Mouse (Mus musculus): ENCODE data around the gene Cd180. TPM values are rescaled to one million over a fixed set of nuclear protein-coding genes. Genes with fewer than 3 reads are reported as not detected.

Cd180 gene
- polyA plus RNA-seq, 1 experiment = 258 TPM

- H3K4me1 ChIP-seq (ENCODE audit: control insufficient read depth, insufficient read depth, low read length) = peaks cover 19% of the 10 kb centered on the region
- no peak for TF ChIP-seq POLR2A (IDR thresholded peaks at IDR 0.05; ENCODE audit: borderline replicate concordance, low read depth, low read length)
- no peak for TF ChIP-seq CTCF (IDR thresholded peaks at IDR 0.05; ENCODE audit: low read depth, low read length)
- H3K27ac ChIP-seq (ENCODE audit: insufficient read depth, low read depth, low read length) = no peak overlapping the region
- no peak overlapping the region for H3K4me3 ChIP-seq (ENCODE audit: insufficient read depth, low read length)
These were observed 39.7 kb downstream of the Cd180 start for GRCm38 (mm10) chr13:102733063-102733462.

GRCm38 (mm10) chr13:102737811-102738210 is 44.5 kb downstream of the Cd180 start:
- Histone ChIP-seq H3K27ac (ENCODE audit: insufficient read depth, low read depth, low read length) (no peak overlapping the region), H3K4me1 (ENCODE audit: control insufficient read depth, insufficient read depth, low read length) (peaks cover 7% of the 10 kb centered on the region), H3K4me3 (ENCODE audit: insufficient read depth, low read length) (no peak overlapping the region)
- TF ChIP-seq CTCF (IDR thresholded peaks at IDR 0.05; ENCODE audit: low read depth, low read length) = no peak
- TF ChIP-seq POLR2A (IDR thresholded peaks at IDR 0.05; ENCODE audit: borderline replicate concordance, low read depth, low read length) = no peak

GRCm38 (mm10) chr13:102739720-102740535 is 46.6 kb downstream of the Cd180 start:
- Histone ChIP-seq H3K27ac (ENCODE audit: insufficient read depth, low read depth, low read length) (no peak overlapping the region), H3K4me3 (ENCODE audit: insufficient read depth, low read length) (no peak overlapping the region), H3K4me1 (ENCODE audit: control insufficient read depth, insufficient read depth, low read length) (no peaks in the 10 kb centered on the region)
- no peak for TF ChIP-seq POLR2A (IDR thresholded peaks at IDR 0.05; ENCODE audit: borderline replicate concordance, low read depth, low read length)
- no peak for TF ChIP-seq CTCF (IDR thresholded peaks at IDR 0.05; ENCODE audit: low read depth, low read length)

GRCm38 (mm10) chr13:102744481-102745269 is 51.3 kb downstream of the Cd180 start:
- Histone ChIP-seq H3K4me3 (ENCODE audit: insufficient read depth, low read length) (no peak overlapping the region), H3K27ac (ENCODE audit: insufficient read depth, low read depth, low read length) (peak overlapping the region; percentile 11), H3K4me1 (ENCODE audit: control insufficient read depth, insufficient read depth, low read length) (peaks cover 25% of the 10 kb centered on the region)
- no peak for TF ChIP-seq POLR2A (IDR thresholded peaks at IDR 0.05; ENCODE audit: borderline replicate concordance, low read depth, low read length)
- TF ChIP-seq CTCF (IDR thresholded peaks at IDR 0.05; ENCODE audit: low read depth, low read length) = peak; percentile 80

GRCm38 (mm10) chr13:102745270-102745600 is 51.9 kb downstream of the Cd180 start:
- peaks cover 25% of the 10 kb centered on the region for H3K4me1 ChIP-seq (ENCODE audit: control insufficient read depth, insufficient read depth, low read length)
- H3K4me3 ChIP-seq (ENCODE audit: insufficient read depth, low read length) = no peak overlapping the region
- H3K27ac ChIP-seq (ENCODE audit: insufficient read depth, low read depth, low read length) = peak overlapping the region; percentile 11
- TF ChIP-seq CTCF (IDR thresholded peaks at IDR 0.05; ENCODE audit: low read depth, low read length) (no peak), POLR2A (IDR thresholded peaks at IDR 0.05; ENCODE audit: borderline replicate concordance, low read depth, low read length) (no peak)

GRCm38 (mm10) chr13:102745626-102746342 is 52.4 kb downstream of the Cd180 start:
- Histone ChIP-seq H3K27ac (ENCODE audit: insufficient read depth, low read depth, low read length) (peak overlapping the region; percentile 60), H3K4me1 (ENCODE audit: control insufficient read depth, insufficient read depth, low read length) (peaks cover 25% of the 10 kb centered on the region), H3K4me3 (ENCODE audit: insufficient read depth, low read length) (no peak overlapping the region)
- no peak for TF ChIP-seq POLR2A (IDR thresholded peaks at IDR 0.05; ENCODE audit: borderline replicate concordance, low read depth, low read length)
- no peak for TF ChIP-seq CTCF (IDR thresholded peaks at IDR 0.05; ENCODE audit: low read depth, low read length)

GRCm38 (mm10) chr13:102746803-102747561 is 53.6 kb downstream of the Cd180 start:
- Histone ChIP-seq H3K4me1 (ENCODE audit: control insufficient read depth, insufficient read depth, low read length) (peaks cover 25% of the 10 kb centered on the region), H3K27ac (ENCODE audit: insufficient read depth, low read depth, low read length) (no peak overlapping the region), H3K4me3 (ENCODE audit: insufficient read depth, low read length) (no peak overlapping the region)
- TF ChIP-seq CTCF (IDR thresholded peaks at IDR 0.05; ENCODE audit: low read depth, low read length) = no peak
- no peak for TF ChIP-seq POLR2A (IDR thresholded peaks at IDR 0.05; ENCODE audit: borderline replicate concordance, low read depth, low read length)

- TF ChIP-seq CTCF (IDR thresholded peaks at IDR 0.05; ENCODE audit: low read depth, low read length) (no peak), POLR2A (IDR thresholded peaks at IDR 0.05; ENCODE audit: borderline replicate concordance, low read depth, low read length) (no peak)
- no peak overlapping the region for H3K27ac ChIP-seq (ENCODE audit: insufficient read depth, low read depth, low read length)
- H3K4me3 ChIP-seq (ENCODE audit: insufficient read depth, low read length) = no peak overlapping the region
- peaks cover 25% of the 10 kb centered on the region for H3K4me1 ChIP-seq (ENCODE audit: control insufficient read depth, insufficient read depth, low read length)
These were observed 55.8 kb downstream of the Cd180 start for GRCm38 (mm10) chr13:102749194-102749593.

- H3K4me1 ChIP-seq (ENCODE audit: control insufficient read depth, insufficient read depth, low read length) = peaks cover 25% of the 10 kb centered on the region
- TF ChIP-seq POLR2A (IDR thresholded peaks at IDR 0.05; ENCODE audit: borderline replicate concordance, low read depth, low read length) (no peak), CTCF (IDR thresholded peaks at IDR 0.05; ENCODE audit: low read depth, low read length) (no peak)
- no peak overlapping the region for H3K4me3 ChIP-seq (ENCODE audit: insufficient read depth, low read length)
- H3K27ac ChIP-seq (ENCODE audit: insufficient read depth, low read depth, low read length) = no peak overlapping the region
These were observed 56.5 kb downstream of the Cd180 start for GRCm38 (mm10) chr13:102749891-102750290.
